Mouse (Mus musculus) ES-E14 (cell line): ENCODE measurements at regions not wholly inside any gene's neighbourhood (a gene's known extent, or its start where the extent isn't known, plus 50 kb on each side); places are given as distances from the start of the nearest gene placed in this dataset.

Experiments used
- CHD2 ChIP-seq: IDR thresholded peaks from 2 replicates; pipeline ENCODE4 v1.6.1; 2014; ENCODE audit warnings: mild to moderate bottlenecking, low read depth, low read length, inconsistent platforms
- HCFC1 ChIP-seq: IDR thresholded peaks from 2 replicates; pipeline ENCODE4 v1.6.1; 2012; ENCODE audit warnings: low read length, inconsistent platforms, borderline replicate concordance; ENCODE audit not compliant: insufficient read depth
- MAFK ChIP-seq: IDR thresholded peaks from 2 replicates; pipeline ENCODE4 v1.6.1; 2014; ENCODE audit warnings: mild to moderate bottlenecking, low read depth, low read length, inconsistent platforms; ENCODE audit not compliant: insufficient read depth
- ZC3H11A ChIP-seq: IDR thresholded peaks from 2 replicates; pipeline ENCODE4 v1.6.1; 2012; ENCODE audit warnings: low read depth, mild to moderate bottlenecking, inconsistent platforms, low read length, borderline replicate concordance
- ZNF384 ChIP-seq: IDR thresholded peaks from 2 replicates; pipeline ENCODE4 v1.6.1; 2012; ENCODE audit warnings: low read depth, low read length, inconsistent platforms

DNA sequence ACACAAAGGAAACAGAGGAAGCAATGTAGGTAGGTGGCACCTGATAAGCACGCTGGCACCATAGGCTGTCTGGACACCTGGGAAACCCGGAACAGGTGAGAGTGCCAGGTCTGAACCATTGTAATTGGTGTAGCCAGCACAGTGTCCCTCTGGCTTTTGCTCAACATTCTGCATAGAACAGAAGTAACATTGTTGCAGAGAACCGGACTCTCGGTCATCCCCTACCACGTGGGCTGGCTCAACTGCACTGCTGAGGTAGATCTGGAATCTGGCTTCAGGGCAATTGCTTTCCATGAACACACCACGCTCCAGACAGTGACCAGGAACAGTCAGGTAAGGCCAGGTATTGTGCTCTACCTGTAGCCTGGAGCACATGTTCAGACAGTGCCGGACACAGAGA is 149.3 kb downstream of the Fndc1 start:
- TF ChIP-seq CHD2 = no peak
- no peak for TF ChIP-seq HCFC1
- no peak for TF ChIP-seq ZC3H11A
- TF ChIP-seq ZNF384 = no peak
- no peak for TF ChIP-seq MAFK
